Mouse (Mus musculus) mouse trophoblast stem cell (cell line): ENCODE results near the gene Rxfp3.

Experiments
- in situ Hi-C, 2 experiments: fragments of 300-500 bp; cut with MseI, MboI; formaldehyde crosslinking; loops; 2 replicates in 1 of 2; 3 replicates in 1 of 2; pipeline ENCODE4 v1.15.1; 2025

Rxfp3 gene

GRCm38 (mm10) chr15:11037711-11038110 is at the start of gene Rxfp3:
TSS of gene Rxfp3 (minus strand) at chr15:11037991.
- in situ Hi-C loops = loop anchor here in 1 of 2 experiments (10.0 to 25.0 kb wide), 2 partner anchors 277 to 350 kb away; partner anchors contain the start of gene Tars

GRCm38 (mm10) chr15:11084993-11085365 is 47.2 kb upstream of the Rxfp3 start:
- in situ Hi-C loops = no loop called here

- in situ Hi-C loops = no loop called here
These were observed 46.6 kb upstream of the Rxfp3 start for GRCm38 (mm10) chr15:11084241-11084992.

GRCm38 (mm10) chr15:11083678-11084077 is 45.9 kb upstream of the Rxfp3 start:
- in situ Hi-C loops = no loop called here

GRCm38 (mm10) chr15:11082961-11083569 is 45.3 kb upstream of the Rxfp3 start:
- in situ Hi-C loops = no loop called here

GRCm38 (mm10) chr15:11075726-11076361 is 38.1 kb upstream of the Rxfp3 start:
- in situ Hi-C loops = no loop called here

GRCm38 (mm10) chr15:11067891-11068290 is 30.1 kb upstream of the Rxfp3 start:
- in situ Hi-C loops = no loop called here

- in situ Hi-C loops = no loop called here
These were observed 28.5 kb upstream of the Rxfp3 start for GRCm38 (mm10) chr15:11066299-11066698.

- in situ Hi-C loops = no loop called here
These were observed 27.9 kb upstream of the Rxfp3 start for GRCm38 (mm10) chr15:11065528-11066171.

GRCm38 (mm10) chr15:11064558-11065411 is 27.0 kb upstream of the Rxfp3 start, which contains the start of gene Adamts12:
TSS of gene Adamts12 (plus strand) at chr15:11064790.
- in situ Hi-C loops = no loop called here

- in situ Hi-C loops = no loop called here
These were observed 26.4 kb upstream of the Rxfp3 start for GRCm38 (mm10) chr15:11064160-11064557.

- in situ Hi-C loops = no loop called here
These were observed 25.1 kb upstream of the Rxfp3 start for GRCm38 (mm10) chr15:11062903-11063302.

GRCm38 (mm10) chr15:11054440-11055080 is 16.8 kb upstream of the Rxfp3 start:
- in situ Hi-C loops = no loop called here

- in situ Hi-C loops = no loop called here
These were observed 16.1 kb upstream of the Rxfp3 start for GRCm38 (mm10) chr15:11053678-11054439.

GRCm38 (mm10) chr15:11042828-11043227 is 5.0 kb upstream of the Rxfp3 start:
- in situ Hi-C loops = loop anchor here (5.0 to 25.0 kb wide), 2 partner anchors 279 to 344 kb away; partner anchors contain the start of gene Tars (in 1 of the 2)

GRCm38 (mm10) chr15:11041229-11041628 is 3.4 kb upstream of the Rxfp3 start:
- in situ Hi-C loops = loop anchor here (5.0 to 25.0 kb wide), 2 partner anchors 281 to 346 kb away; partner anchors contain the start of gene Tars (in 1 of the 2)

GRCm38 (mm10) chr15:11040067-11040466 is 2.3 kb upstream of the Rxfp3 start:
- in situ Hi-C loops = loop anchor here (5.0 to 25.0 kb wide), 2 partner anchors 282 to 347 kb away; partner anchors contain the start of gene Tars (in 1 of the 2)

GRCm38 (mm10) chr15:11038476-11038875 is 685 bp upstream of the Rxfp3 start:
- in situ Hi-C loops = loop anchor here in 1 of 2 experiments (10.0 to 25.0 kb wide), 2 partner anchors 276 to 349 kb away; partner anchors contain the start of gene Tars

GRCm38 (mm10) chr15:11037376-11037695 is 455 bp downstream of the Rxfp3 start:
- in situ Hi-C loops = loop anchor here in 1 of 2 experiments (10.0 to 25.0 kb wide), 2 partner anchors 277 to 350 kb away; partner anchors contain the start of gene Tars
